Mouse (Mus musculus) hindbrain, embryonic 16.5 days (tissue): ENCODE measurements around the gene Smarcd3. TPM values are rescaled to one million over a fixed set of nuclear protein-coding genes. Genes with fewer than 3 reads are reported as not detected.

ENCODE experiments used
- ATAC-seq: fragments of 200-750 bp; cut with Nextera tagmentation; 2 replicates; pipeline ENCODE4 v1.8.0; 2017; ENCODE audit warnings: moderate TSS enrichment, moderate library complexity
- H3K27ac ChIP-seq: fragments of 300-500 bp; sonication (generic); 2 replicates; pipeline ENCODE4 v1.5.1; 2014; ENCODE audit warnings: low read depth, mild to moderate bottlenecking, control low read depth, low read length, moderate library complexity
- H3K27me3 ChIP-seq: fragments of 300-500 bp; sonication (generic); replicated peaks from 2 replicates; pipeline ENCODE4 v1.6.1; 2014; ENCODE audit warnings: low read length; ENCODE audit not compliant: control insufficient read depth, insufficient read depth
- H3K36me3 ChIP-seq: fragments of 300-500 bp; sonication (generic); 2 replicates; pipeline ENCODE4 v1.6.1; 2014; ENCODE audit warnings: mild to moderate bottlenecking, low read length, moderate library complexity, mixed read lengths; ENCODE audit not compliant: control insufficient read depth, insufficient read depth
- H3K4me1 ChIP-seq: fragments of 300-500 bp; sonication (generic); 2 replicates; pipeline ENCODE4 v1.6.1; 2014; ENCODE audit warnings: low read depth, low read length; ENCODE audit not compliant: control insufficient read depth, insufficient read depth
- H3K4me2 ChIP-seq: fragments of 300-500 bp; sonication (generic); 2 replicates; pipeline ENCODE4 v1.6.1; 2014; ENCODE audit warnings: mild to moderate bottlenecking, low read length, control low read depth, moderate library complexity
- H3K4me3 ChIP-seq: fragments of 300-500 bp; sonication (generic); 2 replicates; pipeline ENCODE4 v1.5.1; 2014; ENCODE audit warnings: mild to moderate bottlenecking, low read length, control low read depth, moderate library complexity
- H3K9ac ChIP-seq: fragments of 300-500 bp; sonication (generic); 2 replicates; pipeline ENCODE4 v1.6.1; 2014; ENCODE audit warnings: low read depth, mild to moderate bottlenecking, control low read depth, low read length, moderate library complexity
- H3K9me3 ChIP-seq: fragments of 300-500 bp; sonication (generic); 2 replicates; pipeline ENCODE4 v1.6.1; 2014; ENCODE audit warnings: mild to moderate bottlenecking, low read length, moderate library complexity; ENCODE audit not compliant: control insufficient read depth
- WGBS: fragments of 180-500 bp; shearing (Covaris S2); extraction: QIAGEN DNeasy Blood & Tissue Kit; methylation state at CpG from one replicate; pipeline ENCODE4 v1.1.7; 2014; 5-methylcytosine and 5-hydroxymethylcytosine counted together
- polyA plus RNA-seq: library from polyadenylated mRNA; unstranded; fragments of >200 nt; fragmentation: Nextera tagmentation; extraction: Ambion mirVana; gene quantifications from 2 replicates; pipeline ENCODE4 v1.2.1, GENCODE M21; 2015

Gene Smarcd3
- polyA plus RNA-seq, 1 experiment from 2014 or later, result 133 TPM

- H3K9ac ChIP-seq, result no peak overlapping the region
- 89% methylated on average over 20 of the region's 20 CpGs for WGBS
- peaks cover 34% of the 10 kb centered on the region for H3K36me3 ChIP-seq
- ATAC-seq, result no peak
- H3K4me2 ChIP-seq, result no peak overlapping the region
- peaks cover 24% of the 10 kb centered on the region for H3K4me1 ChIP-seq
- H3K27ac ChIP-seq, result no peak overlapping the region
- no peaks in the 10 kb centered on the region for H3K27me3 ChIP-seq
- no peaks in the 10 kb centered on the region for H3K9me3 ChIP-seq
- no peak overlapping the region for H3K4me3 ChIP-seq
These were observed 34.4 kb downstream of the Smarcd3 start for GRCm38 (mm10) chr5:24589511-24590500.

- Histone ChIP-seq H3K4me3 (peak overlapping the region; percentile 91), H3K36me3 (peaks cover 12% of the 10 kb centered on the region), H3K9ac (peak overlapping the region; percentile 92), H3K27me3 (no peaks in the 10 kb centered on the region), H3K4me2 (peak overlapping the region; percentile 81), H3K4me1 (peaks cover 24% of the 10 kb centered on the region), H3K9me3 (no peaks in the 10 kb centered on the region), H3K27ac (peak overlapping the region; percentile 88)
- peak; percentile 15; the same call in 1 of the 2 replicates for ATAC-seq
- 18% methylated on average over 4 of the region's 4 CpGs for WGBS
These were observed 37.0 kb downstream of the Smarcd3 start for GRCm38 (mm10) chr5:24587200-24587577.

- under 1% methylated on average over 34 of the region's 43 CpGs for WGBS
- Histone ChIP-seq H3K36me3 (peaks cover 7% of the 10 kb centered on the region), H3K4me2 (peak within 1 kb of the TSS; percentile 81), H3K4me1 (peaks cover 22% of the 10 kb centered on the region), H3K27me3 (no peaks in the 10 kb centered on the region), H3K9me3 (no peaks in the 10 kb centered on the region), H3K4me3 (peak within 1 kb of the TSS; percentile 91), H3K27ac (peak within 1 kb of the TSS; percentile 88), H3K9ac (peak within 1 kb of the TSS; percentile 92)
- ATAC-seq, result peak; percentile 93
These were observed 37.5 kb downstream of the Smarcd3 start, which contains the start of gene Chpf2 for GRCm38 (mm10) chr5:24586547-24587199. TSS of gene Chpf2 (plus strand) at chr5:24586741.

- Histone ChIP-seq H3K4me3 (peak overlapping the region; percentile 91), H3K4me2 (peak overlapping the region; percentile 81), H3K27me3 (no peaks in the 10 kb centered on the region), H3K27ac (peak overlapping the region; percentile 88), H3K9me3 (no peaks in the 10 kb centered on the region), H3K36me3 (peaks cover 6% of the 10 kb centered on the region; the same call in 1 of the 2 replicates), H3K4me1 (peaks cover 20% of the 10 kb centered on the region), H3K9ac (peak overlapping the region; percentile 92)
- 10% methylated on average over 8 of the region's 8 CpGs for WGBS
- ATAC-seq, result peak; percentile 43
These were observed 38.1 kb downstream of the Smarcd3 start for GRCm38 (mm10) chr5:24586106-24586505.

DNA sequence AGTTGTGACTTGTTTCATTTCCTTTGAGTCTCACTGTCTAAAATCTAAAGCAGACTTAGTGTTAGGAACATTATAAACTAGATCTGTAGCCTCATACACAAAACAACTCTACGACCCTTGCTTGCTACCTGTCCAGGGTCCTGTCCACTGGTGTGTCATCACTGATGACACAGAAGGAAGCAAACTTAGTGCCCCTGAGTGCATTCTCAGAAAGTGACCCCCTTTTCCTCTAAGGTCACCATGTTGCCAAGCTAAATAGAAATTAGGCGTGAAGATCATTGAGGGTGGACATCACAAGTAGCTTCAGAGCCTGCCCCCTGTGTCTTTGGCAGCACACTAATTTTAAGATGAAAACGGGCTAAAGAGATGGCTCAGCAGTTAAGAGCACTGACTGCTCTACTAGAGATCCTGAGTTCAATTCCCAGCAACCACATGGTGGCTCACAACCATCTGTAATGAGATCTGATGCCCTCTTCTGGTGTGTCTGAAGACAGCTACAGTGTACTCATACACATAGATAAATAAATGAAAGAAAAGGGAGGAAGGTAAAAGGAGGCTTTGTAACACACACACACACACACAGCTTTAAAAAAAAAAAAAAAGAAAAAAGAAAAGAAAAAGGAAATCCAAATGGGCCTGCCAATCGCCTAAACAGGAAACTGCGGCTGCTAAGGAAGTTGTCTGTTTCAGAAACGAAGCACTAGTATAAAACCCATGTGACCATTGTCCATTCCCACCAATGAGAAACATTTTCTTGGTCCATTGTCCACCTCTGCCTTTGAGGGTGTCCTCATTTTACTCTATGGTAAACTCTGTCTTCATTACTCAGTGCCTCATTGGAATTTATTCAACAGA lies 45.9 kb downstream of the Smarcd3 start:
- 77% methylated on average over 6 of the region's 6 CpGs for WGBS
- Histone ChIP-seq H3K27me3 (no peaks in the 10 kb centered on the region), H3K4me2 (peak overlapping the region; percentile 57), H3K9me3 (no peaks in the 10 kb centered on the region), H3K36me3 (peaks cover 6% of the 10 kb centered on the region), H3K4me1 (peaks cover 12% of the 10 kb centered on the region), H3K4me3 (peak overlapping the region; percentile 65), H3K27ac (no peak overlapping the region), H3K9ac (no peak overlapping the region; the same call in 1 of the 2 replicates)
- no peak for ATAC-seq

GRCm38 (mm10) chr5:24577183-24577929 lies 46.9 kb downstream of the Smarcd3 start, which contains the start of gene Abcf2:
TSS of gene Abcf2 (minus strand) at chr5:24577467.
- H3K9ac ChIP-seq, result peak within 1 kb of the TSS; percentile 65
- H3K27ac ChIP-seq, result peak within 1 kb of the TSS; percentile 74
- peak within 1 kb of the TSS; percentile 96 for H3K4me2 ChIP-seq
- peak within 1 kb of the TSS; percentile 65 for H3K4me3 ChIP-seq
- peaks cover 12% of the 10 kb centered on the region for H3K4me1 ChIP-seq
- WGBS, result under 1% methylated on average over 48 of the region's 48 CpGs
- peaks cover 15% of the 10 kb centered on the region for H3K36me3 ChIP-seq
- no peaks in the 10 kb centered on the region for H3K9me3 ChIP-seq
- peak; percentile 97 for ATAC-seq
- no peaks in the 10 kb centered on the region for H3K27me3 ChIP-seq

DNA sequence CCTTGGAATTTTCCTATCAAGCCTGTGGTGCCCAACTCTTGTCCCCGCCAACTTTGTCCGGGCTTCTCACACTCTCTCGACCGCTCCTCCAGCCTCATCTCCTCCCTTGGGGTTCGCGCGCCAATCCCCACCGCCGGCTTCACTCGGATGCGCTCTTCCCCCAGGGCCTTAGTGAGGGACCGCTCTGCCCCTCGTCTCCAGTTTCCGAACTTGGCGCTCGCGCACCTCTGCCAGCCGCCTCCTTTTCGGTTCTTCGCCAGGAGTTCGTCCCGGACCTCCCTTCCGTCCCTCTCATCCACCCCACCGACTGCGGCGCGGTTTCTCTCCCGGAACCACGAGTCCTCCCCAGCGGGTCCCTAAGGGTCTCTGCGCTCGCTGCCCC lies 47.4 kb downstream of the Smarcd3 start:
- whole genome bisulfite sequencing, result under 1% methylated on average over 32 of the region's 32 CpGs
- Histone ChIP-seq H3K4me3 (peak overlapping the region; percentile 65), H3K4me1 (peaks cover 12% of the 10 kb centered on the region), H3K27ac (peak overlapping the region; percentile 74), H3K36me3 (peaks cover 16% of the 10 kb centered on the region), H3K4me2 (peak overlapping the region; percentile 96), H3K27me3 (no peaks in the 10 kb centered on the region), H3K9me3 (no peaks in the 10 kb centered on the region), H3K9ac (peak overlapping the region; percentile 65)
- ATAC-seq, result peak; percentile 25

DNA sequence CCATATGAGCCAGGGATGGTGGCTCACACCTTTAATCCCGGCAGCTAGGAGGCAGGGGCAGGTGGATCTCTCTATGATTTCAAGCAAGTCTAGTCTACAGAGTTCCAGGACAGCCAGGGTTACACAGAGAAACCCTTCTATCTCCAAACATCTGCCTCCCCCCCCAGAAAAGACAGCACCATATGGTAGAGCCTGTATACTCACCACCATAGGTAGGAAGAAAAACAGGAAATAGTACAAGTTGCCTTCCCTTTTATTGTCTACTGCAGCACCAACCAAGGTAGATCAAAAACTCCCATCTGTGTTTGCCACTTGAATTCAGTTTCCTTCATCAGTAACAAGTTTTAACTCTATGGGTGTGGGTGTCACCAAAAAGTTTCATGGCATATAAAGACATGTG lies 48.3 kb downstream of the Smarcd3 start:
- no peak for ATAC-seq
- no peaks in the 10 kb centered on the region for H3K27me3 ChIP-seq
- H3K4me1 ChIP-seq, result peaks cover 12% of the 10 kb centered on the region
- peak overlapping the region; percentile 96 for H3K4me2 ChIP-seq
- H3K9ac ChIP-seq, result no peak overlapping the region
- no peak overlapping the region for H3K27ac ChIP-seq
- peaks cover 24% of the 10 kb centered on the region for H3K36me3 ChIP-seq
- WGBS, result 92% methylated on average over 1 of the region's 1 CpGs
- no peaks in the 10 kb centered on the region for H3K9me3 ChIP-seq
- no peak overlapping the region; the same call in 1 of the 2 replicates for H3K4me3 ChIP-seq
